Mouse (Mus musculus): ENCODE measurements around the gene Nhej1. TPM values are rescaled to one million over a fixed set of nuclear protein-coding genes. Genes with fewer than 3 reads are reported as not detected.
A peak's percentile ranks its signal among the peaks of the same experiment; 100 is the strongest.

Gene Nhej1
- polyA plus RNA-seq, 1 experiment from 2014 or later: 10.2 TPM

DNA sequence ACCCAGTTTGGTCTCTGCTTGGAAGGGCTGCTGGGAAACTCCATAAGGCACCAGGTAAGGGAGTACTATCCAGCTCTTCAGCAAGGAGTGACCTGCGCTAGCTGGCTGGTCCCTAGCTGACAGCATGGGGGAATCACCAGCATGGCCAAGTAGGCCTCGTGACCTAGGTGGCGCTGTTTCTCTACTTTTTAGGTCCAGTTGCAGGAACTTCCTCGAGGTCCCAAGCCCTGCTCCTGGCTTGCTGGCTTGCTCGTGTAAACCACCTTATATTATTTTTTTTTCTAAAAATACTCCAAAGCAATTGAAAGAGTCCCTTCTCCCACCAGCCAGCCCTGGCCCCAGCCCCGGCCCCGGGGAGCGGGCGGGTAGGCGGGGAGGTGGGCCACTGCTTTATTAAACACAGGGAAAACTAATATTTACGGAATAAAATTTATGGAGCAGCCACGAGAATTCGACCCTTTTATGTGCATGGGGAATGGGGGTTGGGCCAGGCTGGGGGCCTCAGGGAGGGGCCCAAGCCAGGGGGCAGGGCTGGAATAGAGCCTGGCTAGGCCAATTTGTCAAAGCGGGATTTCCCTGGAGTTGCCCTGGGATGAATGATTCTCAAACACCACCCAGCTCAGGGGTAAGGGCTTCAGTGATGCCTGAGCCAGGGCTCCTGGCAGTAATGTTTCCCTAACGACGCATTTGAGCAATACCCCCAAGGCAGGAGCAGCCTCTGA lies 160.3 kb downstream of the Nhej1 start:
- peak overlapping the region; percentile 20 for H3K4me3 ChIP-seq (ENCODE audit: low read length)
- H3K27me3 ChIP-seq (replicated peaks; ENCODE audit: control insufficient read depth, insufficient read depth, low read length): no peaks in the 10 kb centered on the region
- peak overlapping the region; percentile 58 for H3K9ac ChIP-seq (ENCODE audit: low read depth, low read length)
- ATAC-seq: peak; percentile 10
- 5% methylated on average over 16 of the region's 16 CpGs for WGBS
- peak overlapping the region; percentile 54 for H3K4me2 ChIP-seq (ENCODE audit: low read depth, low read length)
- H3K36me3 ChIP-seq (ENCODE audit: control insufficient read depth, insufficient read depth, low read length): no peaks in the 10 kb centered on the region
- 0 out of 2 replicates have a peak, but pooled peaks cover 28% of the 10 kb centered on the region for H3K4me1 ChIP-seq (ENCODE audit: control insufficient read depth, insufficient read depth, low read length)
- H3K9me3 ChIP-seq (ENCODE audit: control insufficient read depth, low read length): no peaks in the 10 kb centered on the region
- peak overlapping the region; percentile 65 for H3K27ac ChIP-seq (ENCODE audit: low read length)

DNA sequence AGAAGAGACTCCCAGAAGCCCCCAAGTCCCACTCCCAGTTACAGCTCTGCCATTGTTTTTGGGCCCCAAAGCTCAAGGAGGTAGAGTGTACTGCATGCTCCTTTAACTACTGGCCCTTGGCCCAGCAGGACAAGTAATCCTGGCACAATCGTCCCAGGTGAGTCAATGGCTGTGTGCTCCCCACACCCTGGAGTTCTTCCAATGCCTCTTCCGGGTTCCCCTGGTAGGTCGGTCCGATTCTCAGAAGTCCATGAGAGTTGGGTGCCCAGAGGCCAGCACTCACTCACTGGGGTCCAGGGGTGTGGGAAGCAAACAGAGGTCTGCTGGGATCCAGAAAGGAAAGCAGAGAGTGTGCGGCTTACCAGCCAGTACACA lies 162.2 kb downstream of the Nhej1 start:
- peak overlapping the region; percentile 45 for H3K4me2 ChIP-seq (ENCODE audit: low read depth, low read length)

DNA sequence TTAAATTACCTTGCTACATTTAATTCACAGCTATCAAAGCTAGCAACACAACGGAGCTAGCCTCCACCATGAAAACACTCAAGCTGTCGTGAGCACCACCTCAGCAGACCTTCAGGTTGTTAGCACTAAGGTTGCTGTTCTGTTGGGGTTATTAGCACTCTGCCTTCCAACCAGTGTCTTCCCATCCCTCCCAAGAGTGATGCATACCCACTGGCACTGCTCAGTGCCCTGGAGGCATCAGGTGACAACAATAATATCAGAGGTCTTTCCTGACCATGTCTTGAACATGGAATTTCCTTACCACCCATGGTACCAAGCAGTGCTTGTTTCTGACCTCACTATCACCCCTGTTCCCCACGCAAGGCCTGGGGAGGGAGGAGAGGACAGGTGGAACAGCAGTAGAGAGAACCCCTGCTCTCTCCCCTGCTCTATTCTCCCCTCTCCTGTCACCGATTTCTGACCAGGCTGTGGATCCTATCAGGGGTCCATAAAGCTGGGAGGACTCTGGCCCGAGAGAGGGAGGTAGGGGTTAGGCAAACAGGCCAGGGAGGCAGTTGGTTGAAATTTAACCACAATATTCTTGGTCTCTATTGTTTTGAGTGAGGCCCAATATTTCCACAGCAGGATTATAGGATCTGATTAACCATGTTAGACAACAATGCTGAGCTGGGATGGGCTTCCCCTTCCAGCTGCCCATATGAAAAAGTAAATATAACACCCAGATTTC lies 162.7 kb downstream of the Nhej1 start:
- H3K27me3 ChIP-seq (replicated peaks; ENCODE audit: control insufficient read depth, insufficient read depth, low read length): no peaks in the 10 kb centered on the region
- no peaks in the 10 kb centered on the region for H3K36me3 ChIP-seq (ENCODE audit: control insufficient read depth, insufficient read depth, low read length)
- ATAC-seq: peak; percentile 80
- no peaks in the 10 kb centered on the region for H3K9me3 ChIP-seq (ENCODE audit: control insufficient read depth, low read length)
- 0 out of 2 replicates have a peak, but pooled peaks cover 17% of the 10 kb centered on the region for H3K4me1 ChIP-seq (ENCODE audit: control insufficient read depth, insufficient read depth, low read length)
- peak overlapping the region; percentile 96 for H3K27ac ChIP-seq (ENCODE audit: low read length)
- 40% methylated on average over 5 of the region's 5 CpGs for WGBS
- H3K4me2 ChIP-seq (ENCODE audit: low read depth, low read length): peak overlapping the region; percentile 45
- H3K9ac ChIP-seq (ENCODE audit: low read depth, low read length): peak overlapping the region; percentile 57
- H3K4me3 ChIP-seq (ENCODE audit: low read length): peak overlapping the region; percentile 18

More for the DNA sequence above, 162.2 kb downstream of the Nhej1 start:
- WGBS: 58% methylated on average over 5 of the region's 5 CpGs
- H3K36me3 ChIP-seq (ENCODE audit: control insufficient read depth, insufficient read depth, low read length): no peaks in the 10 kb centered on the region
- ATAC-seq: peak; percentile 70
- peak overlapping the region; percentile 18 for H3K4me3 ChIP-seq (ENCODE audit: low read length)
- H3K27ac ChIP-seq (ENCODE audit: low read length): peak overlapping the region; percentile 96
- H3K9me3 ChIP-seq (ENCODE audit: control insufficient read depth, low read length): no peaks in the 10 kb centered on the region
- no peaks in the 10 kb centered on the region for H3K27me3 ChIP-seq (replicated peaks; ENCODE audit: control insufficient read depth, insufficient read depth, low read length)
- peak overlapping the region; percentile 52 for H3K9ac ChIP-seq (ENCODE audit: low read depth, low read length)
- H3K4me1 ChIP-seq (ENCODE audit: control insufficient read depth, insufficient read depth, low read length): 0 out of 2 replicates have a peak, but pooled peaks cover 20% of the 10 kb centered on the region

DNA sequence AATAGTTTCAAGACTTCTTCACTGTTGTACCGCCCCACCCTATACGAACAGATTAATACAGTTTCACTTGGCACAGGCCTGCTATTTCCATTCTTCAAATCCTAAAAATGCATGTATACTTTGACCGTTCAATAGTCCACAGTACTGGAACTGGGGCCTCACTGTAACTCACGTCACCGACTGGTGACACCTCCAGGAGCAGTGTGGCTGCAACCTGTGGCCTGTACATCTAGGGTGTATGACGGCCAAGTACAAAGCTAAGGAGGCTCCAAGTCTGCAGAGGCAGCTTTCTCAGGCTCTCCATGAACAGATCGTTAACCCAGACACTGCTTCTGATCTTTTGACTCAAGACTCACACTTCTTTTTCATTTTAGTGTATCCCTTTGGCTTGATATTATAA lies 163.3 kb downstream of the Nhej1 start:
- ATAC-seq: peak; percentile 88
- WGBS: 60% methylated on average over 7 of the region's 7 CpGs
- H3K4me2 ChIP-seq (ENCODE audit: low read depth, low read length): peak overlapping the region; percentile 45
- no peaks in the 10 kb centered on the region for H3K36me3 ChIP-seq (ENCODE audit: control insufficient read depth, insufficient read depth, low read length)
- H3K9me3 ChIP-seq (ENCODE audit: control insufficient read depth, low read length): no peaks in the 10 kb centered on the region
- H3K9ac ChIP-seq (ENCODE audit: low read depth, low read length): peak overlapping the region; percentile 57
- H3K4me3 ChIP-seq (ENCODE audit: low read length): no peak overlapping the region
- H3K27me3 ChIP-seq (replicated peaks; ENCODE audit: control insufficient read depth, insufficient read depth, low read length): no peaks in the 10 kb centered on the region; the same call in 1 of the 2 replicates
- H3K4me1 ChIP-seq (ENCODE audit: control insufficient read depth, insufficient read depth, low read length): 0 out of 2 replicates have a peak, but pooled peaks cover 17% of the 10 kb centered on the region
- H3K27ac ChIP-seq (ENCODE audit: low read length): peak overlapping the region; percentile 96

DNA sequence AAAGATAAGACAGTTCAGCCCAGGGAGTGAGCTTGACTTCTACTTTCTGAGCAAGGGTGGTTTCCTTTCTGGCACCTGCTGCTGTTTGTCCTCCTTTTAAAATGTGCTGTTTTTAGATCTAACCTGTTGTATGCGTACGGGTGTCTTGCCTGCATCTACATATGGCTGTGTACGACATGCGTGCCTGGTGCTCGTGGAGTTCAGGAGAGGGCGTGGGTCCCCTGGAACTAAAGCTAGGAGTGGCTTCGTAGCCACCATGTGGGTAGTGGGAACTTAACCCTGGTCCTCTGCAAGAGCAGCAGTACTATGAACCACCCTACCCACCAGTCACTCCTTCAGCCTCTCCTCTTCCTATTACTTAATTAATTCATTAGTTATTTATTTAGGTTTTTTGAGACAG lies 164.9 kb downstream of the Nhej1 start:
- Histone ChIP-seq H3K4me2 (ENCODE audit: low read depth, low read length) (no peak overlapping the region), H3K9ac (ENCODE audit: low read depth, low read length) (peak overlapping the region; percentile 20; the same call in 1 of the 2 replicates), H3K4me3 (ENCODE audit: low read length) (no peak overlapping the region), H3K27ac (ENCODE audit: low read length) (peak overlapping the region; percentile 43), H3K36me3 (ENCODE audit: control insufficient read depth, insufficient read depth, low read length) (no peaks in the 10 kb centered on the region), H3K27me3 (replicated peaks; ENCODE audit: control insufficient read depth, insufficient read depth, low read length) (no peaks in the 10 kb centered on the region; the same call in 1 of the 2 replicates), H3K9me3 (ENCODE audit: control insufficient read depth, low read length) (no peaks in the 10 kb centered on the region), H3K4me1 (ENCODE audit: control insufficient read depth, insufficient read depth, low read length) (0 out of 2 replicates have a peak, but pooled peaks cover 14% of the 10 kb centered on the region)
- 66% methylated on average over 7 of the region's 7 CpGs for WGBS
- no peak for ATAC-seq

DNA sequence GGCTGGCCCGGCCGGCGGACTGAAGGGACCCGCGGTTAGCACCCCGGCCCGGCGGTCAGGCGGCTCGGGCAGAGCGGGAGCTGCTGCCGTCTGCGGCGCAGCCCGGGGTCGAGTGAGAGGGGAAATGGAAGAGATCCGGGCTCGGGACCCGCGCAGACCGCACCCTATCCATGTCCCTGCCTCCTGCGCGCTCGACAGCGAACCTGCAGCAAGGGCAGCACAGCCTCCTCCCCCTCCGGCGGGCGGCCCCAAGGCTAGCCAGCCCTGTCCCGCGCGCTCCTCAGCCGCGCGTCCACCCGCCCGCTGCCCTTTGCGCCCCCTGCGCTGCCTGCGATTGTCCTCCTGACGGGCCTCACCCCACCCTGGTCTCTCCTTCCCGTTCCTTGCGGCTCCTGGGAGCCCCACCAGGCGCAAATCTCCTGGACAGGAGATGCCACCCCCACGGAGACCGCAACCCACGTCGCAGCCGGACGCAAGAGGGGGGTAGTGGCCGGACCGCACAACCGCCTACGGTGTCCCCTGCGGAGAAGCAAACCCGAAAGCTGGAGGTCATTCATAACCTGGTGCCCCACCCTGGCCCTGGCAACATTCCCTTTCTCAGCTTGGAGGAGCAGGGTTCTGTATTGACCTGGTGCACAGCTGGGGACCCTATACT lies 173.3 kb downstream of the Nhej1 start, which contains the start of gene Ihh:
TSS of gene Ihh (minus strand) at position 117 of the 655 bp plus-strand sequence.
- peaks cover 51% of the 10 kb centered on the region for H3K27me3 ChIP-seq (replicated peaks; ENCODE audit: control insufficient read depth, insufficient read depth, low read length)
- peak within 1 kb of the TSS; percentile 94 for H3K9ac ChIP-seq (ENCODE audit: low read depth, low read length)
- H3K9me3 ChIP-seq (ENCODE audit: control insufficient read depth, low read length): no peaks in the 10 kb centered on the region
- H3K4me3 ChIP-seq (ENCODE audit: low read length): peak within 1 kb of the TSS; percentile 70
- H3K4me2 ChIP-seq (ENCODE audit: low read depth, low read length): peak within 1 kb of the TSS; percentile 57
- H3K4me1 ChIP-seq (ENCODE audit: control insufficient read depth, insufficient read depth, low read length): peaks cover 20% of the 10 kb centered on the region; the same call in 1 of the 2 replicates
- WGBS: 1% methylated on average over 53 of the region's 55 CpGs
- no peaks in the 10 kb centered on the region; the same call in 1 of the 2 replicates for H3K36me3 ChIP-seq (ENCODE audit: control insufficient read depth, insufficient read depth, low read length)
- H3K27ac ChIP-seq (ENCODE audit: low read length): peak within 1 kb of the TSS; percentile 95
- ATAC-seq: peak; percentile 88

DNA sequence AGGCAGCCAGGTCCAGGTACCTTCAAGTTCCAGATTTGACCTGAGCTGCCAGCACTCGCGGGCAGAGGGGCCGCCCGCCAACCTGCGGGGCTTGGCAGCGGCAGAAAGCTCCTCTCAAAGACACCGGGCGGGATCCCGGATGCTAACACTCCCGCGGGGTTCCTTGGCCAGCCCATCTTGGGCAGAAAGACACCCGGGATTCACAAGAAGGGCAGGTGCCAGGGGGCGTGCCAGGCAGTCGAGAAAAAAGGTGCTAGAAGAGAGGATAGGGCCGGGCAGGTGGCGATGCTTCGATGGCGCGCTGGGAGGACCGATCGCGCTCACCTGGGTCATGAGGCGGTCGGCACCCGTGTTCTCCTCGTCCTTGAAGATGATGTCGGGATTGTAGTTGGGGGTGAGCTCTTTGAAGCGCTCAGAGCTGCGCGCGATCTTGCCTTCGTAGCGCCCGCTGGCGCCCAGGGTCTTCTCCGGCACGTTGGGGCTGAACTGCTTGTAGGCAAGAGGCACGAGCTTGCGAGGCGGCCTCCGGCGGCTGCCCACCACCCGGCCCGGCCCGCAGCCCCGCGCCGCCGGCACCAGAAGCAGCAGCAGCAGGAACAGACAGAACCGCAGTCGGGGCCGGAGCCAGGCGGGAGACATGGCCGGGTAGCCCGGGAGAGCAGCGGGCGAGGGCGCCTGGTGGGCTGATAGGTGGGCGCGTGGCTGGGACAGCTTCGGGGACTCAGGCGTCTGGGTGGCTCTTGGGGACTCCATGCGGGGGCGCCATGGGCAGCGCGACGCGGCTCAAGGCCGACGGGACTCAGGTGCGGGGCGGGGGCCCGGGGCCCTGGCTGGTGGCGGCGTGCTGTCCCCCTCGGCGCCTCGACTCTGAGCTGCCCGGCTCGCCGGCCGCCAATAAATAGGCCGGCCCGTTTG lies 174.2 kb downstream of the Nhej1 start:
- H3K9ac ChIP-seq (ENCODE audit: low read depth, low read length): peak overlapping the region; percentile 94
- peak overlapping the region; percentile 57 for H3K4me2 ChIP-seq (ENCODE audit: low read depth, low read length)
- peaks cover 20% of the 10 kb centered on the region; the same call in 1 of the 2 replicates for H3K4me1 ChIP-seq (ENCODE audit: control insufficient read depth, insufficient read depth, low read length)
- ATAC-seq: peak; percentile 19
- no peaks in the 10 kb centered on the region for H3K9me3 ChIP-seq (ENCODE audit: control insufficient read depth, low read length)
- peak overlapping the region; percentile 70 for H3K4me3 ChIP-seq (ENCODE audit: low read length)
- H3K27ac ChIP-seq (ENCODE audit: low read length): peak overlapping the region; percentile 95
- H3K27me3 ChIP-seq (replicated peaks; ENCODE audit: control insufficient read depth, insufficient read depth, low read length): peaks cover 51% of the 10 kb centered on the region
- no peaks in the 10 kb centered on the region; the same call in 1 of the 2 replicates for H3K36me3 ChIP-seq (ENCODE audit: control insufficient read depth, insufficient read depth, low read length)
- 1% methylated on average over 79 of the region's 84 CpGs for WGBS

DNA sequence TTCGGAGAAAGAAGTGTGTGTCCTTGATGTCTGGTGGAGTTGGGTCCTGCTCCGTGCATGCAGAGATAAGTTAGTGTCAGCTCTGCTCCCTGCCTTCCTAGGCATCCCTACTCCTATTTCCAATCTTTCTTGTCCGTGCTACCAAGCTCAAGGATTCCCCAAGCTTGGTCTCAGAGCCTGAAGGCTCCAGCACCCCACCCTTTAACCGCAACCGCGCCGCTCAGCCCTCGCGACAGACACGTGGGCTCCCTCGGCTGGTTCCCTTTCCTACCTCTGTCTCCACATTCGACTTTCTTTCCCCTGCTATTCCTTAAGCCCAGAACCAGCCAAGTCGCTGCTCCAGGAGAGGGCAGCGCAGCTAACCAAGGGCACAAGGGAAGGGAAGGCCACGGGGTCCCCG lies 174.9 kb downstream of the Nhej1 start:
- 1% methylated on average over 16 of the region's 16 CpGs for WGBS
- ATAC-seq: no peak
- Histone ChIP-seq H3K9me3 (ENCODE audit: control insufficient read depth, low read length) (no peaks in the 10 kb centered on the region), H3K4me3 (ENCODE audit: low read length) (peak overlapping the region; percentile 70), H3K4me2 (ENCODE audit: low read depth, low read length) (no peak overlapping the region; the same call in 1 of the 2 replicates), H3K27ac (ENCODE audit: low read length) (peak overlapping the region; percentile 95), H3K4me1 (ENCODE audit: control insufficient read depth, insufficient read depth, low read length) (peaks cover 20% of the 10 kb centered on the region; the same call in 1 of the 2 replicates), H3K27me3 (replicated peaks; ENCODE audit: control insufficient read depth, insufficient read depth, low read length) (peaks cover 51% of the 10 kb centered on the region), H3K9ac (ENCODE audit: low read depth, low read length) (peak overlapping the region; percentile 94), H3K36me3 (ENCODE audit: control insufficient read depth, insufficient read depth, low read length) (no peaks in the 10 kb centered on the region; the same call in 1 of the 2 replicates)
